Mouse (Mus musculus) C2C12 (cell line): ENCODE results near the gene Slc43a1.

Experiments used
- CTCF ChIP-seq: IDR thresholded peaks from one replicate; pipeline ENCODE4 v1.5.1; 2011; ENCODE audit not compliant: control insufficient read depth, insufficient read depth, insufficient read length
- FOSL1 ChIP-seq: IDR thresholded peaks from one replicate; pipeline ENCODE4 v1.8.0; 2011; ENCODE audit warnings: mild to moderate bottlenecking, low read length; ENCODE audit not compliant: poor library complexity, insufficient read depth, severe bottlenecking

DNA sequence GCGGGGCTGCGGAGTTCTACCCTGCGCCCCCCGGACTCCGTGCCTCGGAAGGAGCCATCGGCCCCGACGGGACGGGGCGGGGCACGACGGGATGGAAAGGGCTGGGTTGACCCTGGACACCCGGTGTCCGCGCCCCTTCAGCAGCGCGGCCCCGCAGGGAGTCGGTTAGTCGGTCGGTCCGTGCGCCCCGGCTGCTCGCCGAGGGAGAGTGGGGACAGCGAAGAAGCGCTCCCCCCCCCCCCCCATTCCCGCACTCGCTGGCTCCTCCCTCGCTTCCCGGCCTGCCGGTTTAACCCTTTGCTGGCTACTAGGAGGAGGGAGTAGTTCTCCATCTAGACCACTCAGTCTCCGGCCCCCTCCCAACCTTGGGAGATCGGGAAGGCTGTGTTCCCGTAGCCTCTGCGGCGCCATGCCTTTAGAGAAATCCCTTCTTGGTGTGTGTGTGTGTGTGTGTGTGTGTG, 48.2 kb downstream of the Slc43a1 start:
- TF ChIP-seq CTCF (no peak), FOSL1 (no peak)
